Mouse (Mus musculus) heart, embryonic 16.5 days (tissue): ENCODE data around the gene Mcm2. TPM values are rescaled to one million over a fixed set of nuclear protein-coding genes. Genes with fewer than 3 reads are reported as not detected.

Source experiments
- ATAC-seq: fragments of 200-750 bp; cut with Nextera tagmentation; replicated peaks from 2 replicates; pipeline ENCODE4 v1.8.0; 2017; ENCODE audit warnings: moderate number of reproducible peaks; ENCODE audit not compliant: insufficient read depth, low FRiP score; ENCODE audit errors: extremely low read depth
- H3K27ac ChIP-seq: fragments of 300-500 bp; sonication (generic); 2 replicates; pipeline ENCODE4 v1.5.1; 2014; ENCODE audit warnings: mild to moderate bottlenecking, low read length, control low read depth, moderate library complexity
- H3K27me3 ChIP-seq: fragments of 300-500 bp; sonication (generic); 2 replicates; pipeline ENCODE4 v1.6.1; 2014; ENCODE audit warnings: low read length, mixed read lengths; ENCODE audit not compliant: control insufficient read depth, insufficient read depth
- H3K36me3 ChIP-seq: fragments of 300-500 bp; sonication (generic); 2 replicates; pipeline ENCODE4 v1.6.1; 2014; ENCODE audit not compliant: control insufficient read depth, insufficient read depth
- H3K4me1 ChIP-seq: fragments of 300-500 bp; sonication (generic); 2 replicates; pipeline ENCODE4 v1.6.1; 2014; ENCODE audit warnings: low read length, mixed read lengths; ENCODE audit not compliant: control insufficient read depth, insufficient read depth
- H3K4me2 ChIP-seq: fragments of 300-500 bp; sonication (generic); 2 replicates; pipeline ENCODE4 v1.6.1; 2014; ENCODE audit warnings: low read depth, mild to moderate bottlenecking, control low read depth, low read length
- H3K4me3 ChIP-seq: fragments of 300-500 bp; sonication (generic); 2 replicates; pipeline ENCODE4 v1.5.1; 2014; ENCODE audit warnings: mild to moderate bottlenecking, control low read depth, low read length
- H3K9ac ChIP-seq: fragments of 300-500 bp; sonication (generic); 2 replicates; pipeline ENCODE4 v1.6.1; 2014; ENCODE audit warnings: low read length, control low read depth
- H3K9me3 ChIP-seq: fragments of 300-500 bp; sonication (generic); replicated peaks from 2 replicates; pipeline ENCODE4 v1.6.1; 2016; ENCODE audit warnings: low read length; ENCODE audit not compliant: control insufficient read depth
- WGBS: fragments of 180-500 bp; shearing (Covaris S2); extraction: QIAGEN DNeasy Blood & Tissue Kit; methylation state at CpG from one replicate; pipeline ENCODE4 v1.1.7; 2014; 5-methylcytosine and 5-hydroxymethylcytosine counted together
- polyA plus RNA-seq: library from polyadenylated mRNA; unstranded; fragments of >200 nt; fragmentation: Nextera tagmentation; extraction: Ambion mirVana; gene quantifications from 2 replicates; pipeline ENCODE4 v1.2.1, GENCODE M21; 2015

Mcm2 gene
- polyA plus RNA-seq, 1 experiment from 2014 or later = 94.7 TPM

DNA sequence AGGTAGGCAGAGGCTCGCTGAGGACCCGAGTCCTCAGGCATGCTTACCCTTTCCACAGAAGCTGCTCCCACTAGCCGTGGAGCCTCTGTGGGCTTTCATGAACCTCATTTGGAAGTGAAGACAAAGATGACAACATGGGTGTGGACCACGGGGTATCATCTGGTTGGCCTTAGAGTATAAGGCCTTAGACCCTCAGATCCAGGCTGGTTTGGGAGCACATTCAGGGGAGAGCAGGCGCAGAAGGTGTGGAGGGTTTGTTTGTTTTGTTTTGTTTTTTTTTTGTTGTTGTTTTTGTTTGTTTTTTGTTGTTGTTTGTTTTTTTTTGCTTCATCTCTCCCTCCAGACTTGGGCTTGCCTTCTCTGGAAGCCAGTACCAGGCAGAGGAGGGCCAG is 40.1 kb upstream of the Mcm2 start:
- H3K27ac ChIP-seq = peak overlapping the region; percentile 91
- no peaks in the 10 kb centered on the region for H3K36me3 ChIP-seq
- ATAC-seq = no peak
- peaks cover 60% of the 10 kb centered on the region for H3K4me1 ChIP-seq
- H3K9me3 ChIP-seq = no peaks in the 10 kb centered on the region
- 58% methylated on average over 5 of the region's 5 CpGs for WGBS
- H3K4me3 ChIP-seq = no peak overlapping the region
- H3K4me2 ChIP-seq = 0 out of 2 replicates have a peak overlapping the region, but pooled peaks have one; percentile 17
- H3K27me3 ChIP-seq = no peaks in the 10 kb centered on the region
- 0 out of 2 replicates have a peak overlapping the region, but pooled peaks have one; percentile 14 for H3K9ac ChIP-seq

DNA sequence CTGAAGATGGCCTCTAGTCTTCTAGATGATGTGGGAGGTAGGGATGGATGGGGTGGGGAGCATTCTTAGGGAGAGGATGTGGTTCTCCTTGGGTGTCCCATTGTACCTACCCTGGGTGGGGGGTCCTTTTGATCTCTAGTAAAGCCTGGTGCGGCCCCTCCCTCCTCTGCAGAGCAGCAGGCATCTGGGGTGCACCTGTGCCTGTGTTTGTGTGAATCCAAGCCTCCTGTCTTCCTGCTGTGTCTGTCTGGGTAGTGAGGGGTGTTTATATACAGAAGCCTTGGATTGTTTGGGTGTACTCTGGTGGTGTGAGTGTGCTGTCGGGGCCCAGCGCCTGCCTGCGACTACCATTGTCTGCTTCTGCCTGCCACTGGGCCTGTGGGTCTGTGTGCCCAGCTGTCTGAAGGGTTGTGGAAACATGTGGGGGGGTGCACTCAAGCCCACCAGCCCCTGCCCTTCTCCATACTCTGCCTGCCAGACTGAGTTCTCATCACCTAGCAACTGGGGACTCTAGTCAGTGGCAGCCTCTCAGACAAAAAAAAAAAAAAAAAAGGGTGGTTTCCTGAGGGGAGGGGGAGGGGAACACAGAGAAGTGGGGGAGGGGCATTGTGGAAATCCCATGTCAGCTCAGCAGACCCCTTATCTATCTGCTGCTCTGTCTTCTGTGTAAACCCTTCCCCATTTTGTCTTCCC is 39.5 kb upstream of the Mcm2 start:
- peaks cover 60% of the 10 kb centered on the region for H3K4me1 ChIP-seq
- no peak for ATAC-seq
- H3K9ac ChIP-seq = 0 out of 2 replicates have a peak overlapping the region, but pooled peaks have one; percentile 14

DNA sequence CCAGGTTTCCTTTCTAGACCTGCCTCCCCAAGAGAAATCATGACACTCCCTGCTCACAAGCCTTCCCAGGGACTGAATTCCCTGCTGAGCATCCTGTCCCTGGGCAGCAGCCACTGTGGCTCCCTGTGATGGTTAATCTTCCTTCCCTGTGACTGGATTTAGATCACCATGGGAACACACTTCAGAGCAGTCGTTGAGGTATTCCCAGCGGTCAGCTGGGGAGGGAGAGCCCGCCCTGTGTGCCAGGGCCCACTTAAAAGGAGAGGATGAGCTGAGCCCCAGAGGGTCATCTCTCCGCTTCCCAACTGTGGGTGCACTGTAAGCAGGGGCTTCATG is 38.6 kb upstream of the Mcm2 start:
- Histone ChIP-seq H3K4me2 (no peak overlapping the region), H3K27me3 (no peaks in the 10 kb centered on the region), H3K9me3 (no peaks in the 10 kb centered on the region), H3K4me3 (no peak overlapping the region), H3K4me1 (peaks cover 54% of the 10 kb centered on the region), H3K9ac (no peak overlapping the region), H3K36me3 (no peaks in the 10 kb centered on the region), H3K27ac (no peak overlapping the region)
- no peak for ATAC-seq
- WGBS = 54% methylated on average over 4 of the region's 4 CpGs

More for the DNA sequence above, 39.5 kb upstream of the Mcm2 start:
- no peaks in the 10 kb centered on the region for H3K9me3 ChIP-seq
- 49% methylated on average over 4 of the region's 4 CpGs for WGBS
- H3K27me3 ChIP-seq = no peaks in the 10 kb centered on the region
- no peaks in the 10 kb centered on the region for H3K36me3 ChIP-seq
- no peak overlapping the region for H3K4me3 ChIP-seq
- H3K4me2 ChIP-seq = no peak overlapping the region
- H3K27ac ChIP-seq = peak overlapping the region; percentile 91

DNA sequence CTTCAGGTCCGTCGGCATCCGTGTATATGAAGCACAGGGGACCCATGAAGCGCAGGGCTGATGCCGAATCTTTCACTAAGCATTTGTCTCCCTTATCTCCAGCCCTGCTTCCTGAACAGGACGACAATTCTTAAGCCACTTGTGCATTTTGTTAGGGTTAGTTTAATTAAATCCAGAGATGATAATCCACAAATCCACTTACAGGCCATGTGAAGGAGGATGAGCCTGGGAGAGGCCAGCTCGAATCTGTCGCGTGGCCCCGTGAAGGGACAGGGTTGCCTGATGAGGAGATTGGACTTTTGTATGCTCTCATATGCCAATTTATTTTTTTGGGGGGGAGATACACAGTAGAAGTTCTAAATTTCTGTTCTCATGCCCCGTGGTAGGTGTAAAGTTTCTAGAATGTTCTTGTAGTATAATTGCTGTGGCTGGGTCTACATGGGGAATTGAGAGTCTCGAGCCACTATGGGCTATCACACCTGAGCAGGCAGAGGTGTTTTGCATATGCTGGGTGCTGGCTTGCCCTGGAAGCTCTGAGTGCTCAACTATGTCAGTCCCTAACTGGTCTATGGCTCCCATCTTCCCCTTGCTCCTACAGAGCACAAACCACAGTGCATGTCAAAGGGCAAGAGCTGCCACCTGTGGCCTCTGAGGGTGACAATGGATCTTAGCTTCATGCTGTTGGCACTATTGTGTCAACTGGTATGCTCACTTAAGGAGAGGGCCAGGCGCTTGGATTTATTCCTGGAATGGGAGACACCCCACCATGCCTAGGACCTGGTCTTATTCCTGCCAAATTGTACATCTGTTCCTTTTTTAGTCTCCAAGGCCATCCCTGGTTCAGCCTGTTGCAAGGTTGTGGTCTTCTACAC is 38.0 kb upstream of the Mcm2 start:
- no peak overlapping the region for H3K9ac ChIP-seq
- peaks cover 52% of the 10 kb centered on the region for H3K4me1 ChIP-seq
- no peak overlapping the region for H3K4me2 ChIP-seq
- no peak overlapping the region for H3K4me3 ChIP-seq
- 68% methylated on average over 13 of the region's 13 CpGs for WGBS
- H3K36me3 ChIP-seq = no peaks in the 10 kb centered on the region
- ATAC-seq = no peak
- H3K27me3 ChIP-seq = no peaks in the 10 kb centered on the region
- H3K9me3 ChIP-seq = no peaks in the 10 kb centered on the region
- no peak overlapping the region for H3K27ac ChIP-seq

DNA sequence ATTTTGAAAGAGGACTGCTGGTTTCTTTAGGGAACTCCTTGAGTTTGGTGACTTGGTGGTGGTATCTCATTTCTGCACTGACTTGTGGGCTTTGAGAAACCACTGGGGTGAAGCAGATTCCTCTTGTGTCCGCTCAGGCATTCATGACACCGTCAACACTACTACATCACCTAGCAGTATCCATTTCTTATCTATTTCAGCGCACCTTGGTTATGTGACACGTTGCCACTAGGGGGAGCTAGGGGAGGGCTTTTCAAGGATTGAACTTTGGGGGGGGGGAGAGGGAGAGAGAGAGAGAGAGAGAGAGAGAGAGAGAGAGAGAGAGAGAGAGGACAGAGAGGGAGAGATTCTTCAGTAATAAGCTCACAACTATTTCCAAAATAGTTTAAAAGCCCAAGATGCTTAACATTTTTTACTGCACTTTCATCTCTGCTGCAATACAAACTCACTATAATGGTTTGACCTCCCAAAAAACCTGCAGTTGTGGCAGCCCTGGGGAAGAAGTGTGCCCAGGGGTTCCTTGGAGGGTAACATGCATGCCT is 37.2 kb upstream of the Mcm2 start:
- 11% methylated on average over 4 of the region's 4 CpGs for WGBS
- Histone ChIP-seq H3K4me2 (no peak overlapping the region), H3K27ac (no peak overlapping the region), H3K4me3 (no peak overlapping the region), H3K9ac (no peak overlapping the region), H3K9me3 (no peaks in the 10 kb centered on the region), H3K36me3 (no peaks in the 10 kb centered on the region), H3K4me1 (peaks cover 44% of the 10 kb centered on the region), H3K27me3 (no peaks in the 10 kb centered on the region)
- ATAC-seq = no peak

DNA sequence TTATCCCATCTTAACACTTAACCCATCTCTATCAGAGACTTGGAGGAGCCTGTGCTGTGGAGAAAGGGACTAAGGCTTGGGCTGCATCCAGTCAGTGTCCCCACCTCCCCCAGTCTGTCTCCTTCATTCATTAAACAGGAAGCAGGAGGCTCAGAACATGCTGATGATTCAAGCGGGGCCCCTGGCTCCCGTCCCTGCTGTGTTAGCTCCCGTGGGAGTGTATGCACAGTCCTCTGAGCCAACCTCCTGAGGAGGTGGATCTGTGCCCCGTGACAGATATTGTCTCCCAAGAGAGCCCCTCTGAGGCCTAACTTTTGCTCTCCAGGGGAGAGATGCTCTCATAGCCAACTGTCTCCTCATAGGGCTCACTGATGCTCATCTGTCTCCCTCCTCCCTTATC is 36.2 kb upstream of the Mcm2 start:
- no peaks in the 10 kb centered on the region for H3K36me3 ChIP-seq
- WGBS = 23% methylated on average over 4 of the region's 4 CpGs
- H3K9me3 ChIP-seq = no peaks in the 10 kb centered on the region
- no peak overlapping the region for H3K4me3 ChIP-seq
- no peak overlapping the region for H3K4me2 ChIP-seq
- H3K4me1 ChIP-seq = peaks cover 34% of the 10 kb centered on the region
- no peak overlapping the region for H3K27ac ChIP-seq
- ATAC-seq = no peak
- no peaks in the 10 kb centered on the region for H3K27me3 ChIP-seq
- no peak overlapping the region for H3K9ac ChIP-seq

DNA sequence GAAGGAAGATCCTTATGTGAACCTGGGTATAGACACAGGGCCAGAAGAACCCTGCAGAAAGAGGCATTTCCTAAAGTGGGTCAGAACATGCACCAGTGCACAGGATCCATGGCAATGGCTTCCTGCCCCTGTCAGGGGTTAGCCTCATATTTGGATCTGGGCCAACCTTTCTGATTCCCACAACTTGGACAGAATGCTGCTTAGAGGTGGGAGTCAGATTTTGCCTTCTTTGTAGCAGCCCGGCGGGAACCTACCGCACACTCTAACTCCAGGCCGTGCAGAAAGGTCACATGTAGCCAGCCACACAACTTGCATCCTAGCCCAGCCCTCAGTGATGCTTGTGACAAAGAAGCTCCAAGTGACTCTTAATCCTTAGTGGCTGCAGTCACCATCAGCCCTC is 35.6 kb upstream of the Mcm2 start:
- peaks cover 31% of the 10 kb centered on the region for H3K4me1 ChIP-seq
- WGBS = 39% methylated on average over 4 of the region's 4 CpGs

DNA sequence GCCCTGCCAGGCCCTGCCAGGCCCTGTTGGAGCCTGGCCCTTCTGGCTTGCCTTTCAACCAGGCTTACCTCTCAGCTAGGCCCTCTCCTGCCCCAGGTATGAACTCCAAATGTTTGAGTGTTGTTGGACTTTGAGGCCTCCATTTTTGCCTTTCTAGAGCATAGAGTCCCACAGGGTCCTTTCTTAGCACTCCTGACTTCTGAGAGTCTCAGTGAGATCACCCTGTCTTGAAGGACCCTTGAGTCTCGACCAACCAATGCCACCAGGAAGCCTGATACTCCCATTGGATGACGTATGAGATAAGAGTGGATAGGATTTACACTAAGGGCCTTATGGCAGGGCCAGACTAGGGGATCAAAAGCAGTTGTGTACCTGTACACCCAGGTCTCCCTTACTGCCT is 32.9 kb upstream of the Mcm2 start:
- WGBS = 76% methylated on average over 2 of the region's 2 CpGs
- no peak overlapping the region for H3K4me3 ChIP-seq
- no peak for ATAC-seq
- no peaks in the 10 kb centered on the region for H3K9me3 ChIP-seq
- H3K4me2 ChIP-seq = no peak overlapping the region
- no peaks in the 10 kb centered on the region for H3K36me3 ChIP-seq
- H3K9ac ChIP-seq = no peak overlapping the region
- H3K4me1 ChIP-seq = peaks cover 32% of the 10 kb centered on the region
- no peak overlapping the region for H3K27ac ChIP-seq
- no peaks in the 10 kb centered on the region for H3K27me3 ChIP-seq

More for the DNA sequence above, 35.6 kb upstream of the Mcm2 start:
- H3K27me3 ChIP-seq = no peaks in the 10 kb centered on the region
- no peak overlapping the region for H3K4me2 ChIP-seq
- no peak overlapping the region for H3K4me3 ChIP-seq
- H3K9ac ChIP-seq = no peak overlapping the region
- no peaks in the 10 kb centered on the region for H3K9me3 ChIP-seq
- no peak for ATAC-seq
- H3K36me3 ChIP-seq = no peaks in the 10 kb centered on the region
- H3K27ac ChIP-seq = no peak overlapping the region

DNA sequence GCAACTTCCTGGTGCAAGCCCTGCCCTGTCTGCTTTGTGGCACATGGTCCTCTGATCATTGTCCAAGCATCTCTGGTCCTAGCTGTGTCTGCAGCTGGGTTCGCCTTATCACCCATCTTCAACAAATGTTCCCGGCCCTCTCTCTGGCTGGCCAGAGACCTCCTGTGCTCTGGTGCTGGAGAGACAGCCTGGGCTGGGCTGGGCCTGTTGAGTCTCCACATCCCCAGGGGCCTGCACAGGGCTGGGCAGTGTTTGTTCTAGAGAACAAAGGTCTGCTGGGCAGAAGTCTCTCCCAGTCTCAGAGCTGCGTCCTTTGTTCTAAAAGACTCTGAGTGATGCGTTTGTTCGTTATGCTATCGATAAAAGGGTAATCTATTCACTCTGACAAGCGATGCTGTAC is 31.5 kb upstream of the Mcm2 start:
- no peak overlapping the region for H3K4me3 ChIP-seq
- H3K4me2 ChIP-seq = no peak overlapping the region
- H3K4me1 ChIP-seq = peaks cover 39% of the 10 kb centered on the region
- WGBS = 68% methylated on average over 7 of the region's 7 CpGs
- H3K9me3 ChIP-seq = no peaks in the 10 kb centered on the region
- no peak overlapping the region for H3K27ac ChIP-seq
- H3K36me3 ChIP-seq = no peaks in the 10 kb centered on the region
- H3K9ac ChIP-seq = no peak overlapping the region
- no peaks in the 10 kb centered on the region for H3K27me3 ChIP-seq
- ATAC-seq = no peak
